Mouse (Mus musculus) urinary bladder, adult 18-20 months (tissue): ENCODE results near the gene Tcerg1l.

ENCODE experiments used
- DNase-seq, 2 experiments: peaks; one replicate each; pipeline ENCODE4 v3.0.0; 2022; ENCODE audit warnings: low spot score in 2 of 2, mixed read lengths in 2 of 2

Tcerg1l gene

DNA sequence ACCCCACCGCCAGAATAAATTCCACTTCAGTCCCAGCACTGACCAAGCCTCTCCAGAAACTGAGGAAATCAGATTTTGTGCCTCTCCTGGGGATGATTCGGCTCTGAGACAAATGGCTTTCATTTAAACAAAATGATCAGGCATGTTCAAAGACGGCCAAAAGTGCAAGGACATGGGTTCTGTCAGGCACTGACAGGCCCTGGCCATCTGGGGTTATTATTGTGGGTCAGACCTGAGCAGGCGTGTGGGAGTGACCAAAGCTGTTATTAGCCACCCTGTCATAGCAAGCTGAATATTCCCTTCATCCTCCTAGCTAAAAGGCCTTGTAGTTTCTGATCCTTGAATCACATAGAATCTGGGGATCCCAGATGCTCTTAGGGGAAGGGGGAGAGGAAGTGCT lies 174.6 kb downstream of the Tcerg1l start:
- DNase-seq = no peak

DNA sequence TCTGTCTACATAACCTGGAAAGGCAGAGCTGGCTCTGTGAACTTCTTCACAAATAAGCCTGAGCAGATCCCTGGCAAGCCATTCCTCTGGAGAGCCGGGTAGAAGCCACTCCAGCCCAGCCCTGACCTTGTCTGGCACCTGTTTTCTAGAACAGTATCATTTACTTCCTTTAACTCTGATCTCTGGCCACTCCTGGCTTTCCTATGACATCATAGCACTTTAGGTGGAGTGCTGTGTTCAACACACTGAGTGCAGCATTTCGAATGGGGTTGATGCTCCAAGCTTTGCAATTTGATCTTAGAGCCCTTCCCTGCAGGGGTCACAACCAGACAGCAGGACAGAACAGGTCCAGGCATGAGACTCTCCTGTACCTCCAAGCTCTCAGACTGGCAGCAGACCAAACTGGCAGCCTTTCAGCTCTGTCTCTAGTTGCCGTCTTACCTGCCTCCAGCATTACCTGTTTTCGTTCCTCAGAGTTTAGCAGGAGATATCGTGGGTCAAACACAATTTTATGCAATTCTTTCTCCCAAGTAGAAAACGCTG lies 179.9 kb downstream of the Tcerg1l start:
- peak; percentile 21 to 30 for DNase-seq

- no peak for DNase-seq
These were observed 182.2 kb downstream of the Tcerg1l start for GRCm38 (mm10) chr7:138215177-138215830.

DNA sequence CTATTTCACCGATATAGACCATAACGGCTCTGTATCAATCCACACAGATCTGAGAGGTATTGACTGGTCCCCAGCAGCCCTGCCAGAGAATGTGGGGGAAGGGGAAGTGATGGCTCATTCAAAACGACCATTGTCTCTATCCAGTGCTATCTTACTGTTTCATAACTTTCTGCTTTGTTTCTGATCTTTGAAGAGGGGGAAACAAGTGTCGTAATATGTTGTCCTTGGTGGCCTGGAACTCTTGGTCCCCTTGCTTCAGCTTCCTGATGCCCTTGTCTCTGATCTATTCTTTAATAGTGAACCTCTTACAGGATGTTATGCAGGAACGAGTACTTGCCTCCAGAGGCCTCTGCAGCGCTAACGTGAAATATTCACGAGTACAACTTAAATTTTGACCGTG lies 182.8 kb downstream of the Tcerg1l start:
- no peak for DNase-seq

DNA sequence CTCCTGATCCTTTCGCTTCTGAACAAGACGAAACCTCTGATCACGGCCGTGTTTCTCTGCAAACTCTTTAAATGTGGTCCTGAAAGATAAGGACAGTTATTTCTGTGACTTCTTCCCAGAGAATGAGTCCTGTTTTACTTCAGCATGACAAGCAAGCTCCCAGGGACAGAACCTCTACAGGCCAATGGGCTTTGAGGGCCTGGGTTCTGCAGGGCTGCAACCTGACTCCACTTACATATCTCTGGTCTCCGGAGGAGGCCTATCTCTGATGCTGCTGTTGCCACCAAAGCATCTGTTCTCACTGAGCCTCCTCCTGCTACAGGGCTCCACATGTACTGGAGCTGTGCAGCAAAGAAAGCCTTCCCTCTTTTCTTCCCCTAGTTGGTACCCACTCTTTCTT lies 187.8 kb downstream of the Tcerg1l start:
- DNase-seq = no peak

DNA sequence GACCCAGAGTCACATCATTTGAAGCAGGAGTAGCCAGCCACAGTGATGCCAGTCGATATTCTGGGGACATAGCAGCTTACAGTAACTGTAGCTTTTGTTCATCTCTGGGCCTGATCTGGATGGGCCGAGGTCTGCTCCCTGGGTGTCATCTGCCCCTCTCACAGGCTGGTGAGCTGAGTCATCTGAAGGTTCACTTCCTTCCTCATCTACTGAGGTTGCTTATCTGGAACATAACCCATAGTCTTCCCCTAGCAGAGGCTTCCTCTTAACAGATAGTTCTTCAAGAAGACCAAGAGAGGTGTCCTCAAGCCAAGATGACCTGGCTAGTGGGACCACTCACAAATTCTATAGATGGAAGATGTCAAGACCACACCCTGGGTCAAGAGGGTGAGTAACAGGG lies 192.4 kb downstream of the Tcerg1l start:
- no peak for DNase-seq

DNA sequence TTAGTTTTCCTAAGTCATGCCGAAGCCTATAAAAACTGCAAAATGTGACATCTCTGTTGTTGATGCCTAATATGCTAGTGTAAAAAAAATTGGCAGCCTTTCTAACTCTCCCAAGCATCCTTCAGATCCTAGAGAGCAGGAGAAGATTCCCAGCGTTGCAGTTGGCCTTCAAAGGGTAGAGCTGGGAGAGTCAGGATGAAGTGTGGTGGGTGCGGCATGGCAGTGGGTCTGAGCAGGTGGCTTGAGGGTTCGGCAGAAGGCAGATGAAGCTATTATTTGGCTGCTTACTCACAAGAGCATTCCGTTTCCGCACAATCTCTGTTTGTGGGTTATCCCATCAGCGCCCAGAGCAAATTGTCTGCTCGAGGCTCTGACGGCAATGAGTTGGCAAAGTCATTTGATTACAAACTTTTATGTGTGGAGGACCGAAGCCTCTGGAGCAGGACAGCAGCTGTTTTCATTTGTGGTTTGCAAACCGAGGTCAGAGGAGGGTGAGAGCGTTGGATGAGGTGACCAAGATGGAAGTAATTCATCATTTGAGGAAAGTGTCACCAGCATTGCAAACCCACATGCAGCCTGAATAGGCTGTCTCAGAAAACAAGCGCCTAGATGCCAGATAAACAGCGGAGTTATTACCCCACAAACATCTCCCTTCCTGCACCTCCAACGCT lies 195.2 kb downstream of the Tcerg1l start:
- no peak for DNase-seq

DNA sequence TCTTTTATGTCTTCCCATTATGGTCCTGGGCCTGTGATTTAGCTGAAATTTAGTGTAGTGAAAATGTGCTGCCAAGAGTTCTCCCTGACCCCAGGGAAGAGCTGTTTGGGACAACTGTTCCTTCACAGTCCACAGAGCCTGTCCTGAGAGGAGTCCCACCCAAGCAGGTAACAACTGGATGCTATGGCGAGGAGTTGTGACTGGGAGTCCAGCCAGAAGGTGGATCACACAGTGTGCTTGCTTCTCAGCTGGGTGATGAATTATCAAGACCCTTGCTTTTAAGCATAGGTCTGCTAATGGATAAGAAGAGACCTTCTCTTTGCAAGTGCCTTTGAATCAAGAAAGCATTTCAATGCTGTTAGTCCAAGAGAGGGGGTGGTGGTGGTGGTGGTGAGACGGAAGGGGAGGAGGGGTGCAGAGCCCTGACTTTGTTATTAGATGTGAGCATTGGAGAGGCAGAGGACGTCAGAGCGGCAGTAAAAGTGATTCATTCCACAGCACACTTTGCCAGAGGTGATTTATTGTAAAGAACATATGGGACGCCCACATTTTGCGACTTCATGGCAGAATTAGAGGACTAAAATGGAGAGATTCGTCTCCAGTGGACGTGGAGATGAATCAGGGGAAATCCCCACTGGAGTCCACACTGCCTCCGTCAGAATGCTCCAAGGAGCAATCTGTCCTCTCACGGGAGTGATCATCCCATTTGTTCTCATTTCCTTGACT lies 198.0 kb downstream of the Tcerg1l start:
- no peak for DNase-seq

DNA sequence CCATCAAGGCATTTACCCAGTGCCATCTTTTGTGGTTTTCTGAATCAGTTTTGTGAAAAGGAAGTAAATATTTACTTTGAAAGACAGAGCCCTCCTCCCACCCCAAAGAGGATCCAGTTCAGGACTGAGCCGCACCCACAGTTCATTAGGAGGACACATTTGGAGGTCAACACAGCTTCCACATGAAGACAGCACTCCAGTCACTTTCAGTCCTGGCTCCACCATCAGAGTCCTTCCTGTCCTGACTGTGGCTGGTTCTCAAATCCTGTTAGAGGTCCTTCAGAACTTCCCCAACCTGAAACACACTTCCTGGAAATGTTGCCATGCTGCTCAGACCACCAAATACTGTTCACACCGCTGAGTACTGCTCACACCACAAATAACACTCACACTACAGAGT lies 201.4 kb downstream of the Tcerg1l start:
- DNase-seq = no peak

GRCm38 (mm10) chr7:138184197-138184596 lies 213.3 kb downstream of the Tcerg1l start:
- no peak for DNase-seq

DNA sequence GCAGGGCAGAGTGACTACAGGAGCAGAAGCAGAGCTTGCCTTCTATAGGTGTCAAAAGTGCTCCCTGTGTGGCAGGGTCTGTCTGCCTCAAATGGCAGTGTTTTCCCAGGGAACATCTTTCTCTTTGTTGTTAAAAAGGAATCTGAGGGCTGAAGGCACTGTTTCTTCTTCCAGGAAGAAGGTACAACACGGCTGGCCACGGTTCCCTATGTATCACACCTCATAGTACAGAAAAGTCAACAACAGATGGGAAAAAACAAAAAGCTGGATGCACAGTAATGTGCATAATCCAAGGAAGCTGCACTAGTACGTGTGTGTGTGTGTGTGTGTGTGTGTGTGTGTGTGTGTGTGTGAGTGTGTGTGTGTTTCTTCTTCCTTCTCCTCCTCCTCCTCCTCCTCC lies 215.3 kb downstream of the Tcerg1l start:
- no peak for DNase-seq

DNA sequence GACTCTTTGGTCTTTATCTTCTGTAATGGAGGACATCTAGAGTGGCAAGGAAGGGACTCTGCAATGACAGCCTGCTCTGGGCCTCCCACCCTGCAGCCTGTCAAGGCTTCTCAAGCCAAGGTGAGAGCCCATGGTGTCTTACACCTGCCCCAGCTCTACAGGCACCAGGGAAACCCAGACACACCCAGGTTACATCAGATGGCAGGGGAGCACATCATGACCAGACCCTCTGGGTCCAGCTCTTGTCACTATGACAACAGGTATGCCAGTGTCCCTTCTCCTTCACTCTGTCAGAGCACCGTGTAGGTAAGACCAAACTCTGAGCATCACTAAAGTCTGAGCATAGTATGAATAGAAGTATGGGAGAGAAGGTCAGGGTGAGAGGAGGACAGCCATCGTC lies 218.9 kb downstream of the Tcerg1l start:
- DNase-seq = no peak

- DNase-seq = peak in 1 of 2 experiments; percentile 2
These were observed 221.5 kb downstream of the Tcerg1l start for GRCm38 (mm10) chr7:138176026-138176425.

DNA sequence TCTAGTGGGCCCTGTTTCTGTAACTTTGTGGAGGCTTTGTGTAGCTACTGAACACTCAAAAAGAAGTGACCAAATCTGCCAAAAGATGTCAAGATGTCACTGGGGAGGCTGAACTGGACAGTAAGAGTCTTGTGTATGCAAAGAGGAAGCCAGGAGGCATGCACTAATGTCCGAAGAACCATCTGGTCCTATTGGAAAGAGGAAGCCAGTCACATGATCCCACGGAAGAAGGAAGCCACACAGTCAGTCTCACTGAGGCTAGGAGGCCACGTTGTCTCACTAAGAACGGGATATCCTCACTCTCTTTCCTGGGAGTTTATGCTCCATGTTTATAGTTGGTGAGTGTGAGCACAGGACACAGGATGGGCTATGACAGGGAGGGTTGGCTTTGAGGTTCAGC lies 227.1 kb downstream of the Tcerg1l start:
- DNase-seq = no peak
